Mouse (Mus musculus) ovary, postnatal 36 days (tissue): ENCODE measurements around the gene Adgrl1.

Experiments
- DNase-seq: peaks from one replicate; pipeline ENCODE4 v3.0.0; 2022; ENCODE audit warnings: low spot score, mixed read lengths

Gene Adgrl1

DNA sequence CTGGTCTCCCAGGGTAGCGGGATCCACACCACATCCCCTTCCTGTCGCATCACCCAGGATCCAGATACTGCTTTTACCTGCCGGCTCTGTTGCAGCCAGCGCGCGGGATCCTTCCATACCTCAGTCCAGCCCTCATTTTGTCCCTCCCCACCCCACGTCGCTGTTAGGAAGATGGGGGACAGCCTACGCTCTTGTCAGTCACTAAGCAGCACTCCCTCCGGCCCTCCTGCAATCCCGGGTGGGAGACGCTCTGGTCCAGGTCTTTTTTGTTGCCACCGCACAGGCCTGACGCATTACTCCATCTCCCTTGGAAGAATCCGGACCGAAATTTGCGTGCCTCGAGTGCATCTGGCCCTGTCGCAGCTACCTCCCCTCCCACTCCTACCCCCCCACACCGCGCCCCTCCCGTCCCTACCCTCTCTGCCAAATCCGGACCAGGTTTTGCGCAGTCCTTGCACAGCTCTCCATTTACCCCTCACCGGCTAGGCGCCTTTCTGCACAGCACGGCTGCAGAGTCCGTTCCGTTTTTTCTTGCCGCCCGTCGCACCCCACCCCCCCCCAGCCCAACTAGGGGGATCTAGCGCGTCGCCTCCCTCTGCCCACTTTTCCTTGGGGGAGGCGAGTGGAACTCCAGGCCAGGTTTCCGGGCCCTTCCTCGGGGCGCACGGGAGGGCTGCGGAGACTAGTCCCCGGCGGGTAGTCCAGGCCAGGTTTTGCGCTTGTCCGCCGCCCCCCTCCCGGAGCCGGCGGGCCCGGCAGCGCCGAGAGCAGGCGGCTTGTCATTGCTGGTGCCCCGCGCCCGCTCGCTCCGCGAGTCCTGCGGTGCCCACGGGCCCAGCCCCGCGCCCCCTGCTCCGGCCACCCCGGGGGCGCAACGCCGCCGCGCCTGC, at the start of gene Adgrl1:
Gene Adgrl1, plus strand, starts transcription at position 743 of the 890 bp plus-strand sequence.
- peak; percentile 91 for DNase-seq

DNA sequence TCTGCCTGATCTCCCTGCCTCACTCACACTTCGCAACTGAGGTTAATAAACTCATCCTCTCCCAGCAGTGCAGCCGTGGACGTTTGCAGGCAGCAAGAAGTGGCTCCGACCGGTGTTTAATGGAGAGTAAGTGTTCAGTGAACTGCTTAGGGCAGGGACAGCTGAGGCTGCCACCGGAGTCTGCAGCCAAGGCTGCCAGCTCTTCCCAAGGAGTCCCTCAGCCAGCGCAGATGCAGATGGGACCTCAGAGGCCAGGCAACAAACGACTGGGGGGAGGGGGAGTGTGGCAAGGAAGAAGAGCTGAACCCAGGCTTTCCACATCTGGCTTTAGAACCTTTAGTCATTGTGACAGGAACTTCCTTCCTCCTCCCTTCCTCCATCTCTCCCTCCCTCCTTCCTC, 47.6 kb upstream of the Adgrl1 start:
- DNase-seq, result no peak

DNA sequence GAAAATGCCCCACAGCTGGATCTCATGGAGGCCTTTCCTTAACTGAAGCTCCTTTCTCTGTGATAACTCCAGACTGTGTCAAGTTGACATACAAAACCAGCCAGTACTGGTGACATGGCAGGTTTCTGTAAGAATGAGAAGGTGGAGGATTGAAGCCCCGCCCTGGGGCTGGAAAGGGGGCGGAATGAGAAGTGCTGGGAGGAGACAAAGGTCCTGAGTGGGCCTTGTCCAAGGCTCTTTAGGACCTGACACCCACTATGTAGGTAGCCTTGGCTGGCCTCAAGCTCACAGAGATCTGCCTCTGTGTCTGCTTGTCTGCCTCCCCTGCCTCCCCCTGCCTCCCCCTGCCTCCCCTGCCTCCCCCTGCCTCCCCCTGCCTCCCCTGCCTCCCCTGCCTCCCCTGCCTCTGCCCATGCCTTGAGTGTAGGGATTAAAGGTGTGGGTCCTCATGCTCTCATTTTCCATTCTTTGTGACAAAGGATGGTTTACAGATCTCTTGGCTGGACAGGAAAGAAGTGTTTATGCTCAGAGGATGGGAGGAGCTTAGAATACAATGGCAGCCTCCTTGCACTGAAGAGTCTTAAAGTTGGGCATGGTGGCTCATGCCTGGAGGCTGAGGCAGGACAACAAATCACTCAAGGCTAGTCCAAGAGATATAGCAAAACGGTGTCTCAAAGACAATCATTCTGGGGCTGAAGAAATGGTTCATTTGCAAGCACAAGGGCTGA, 46.4 kb upstream of the Adgrl1 start:
- DNase-seq, result no peak

DNA sequence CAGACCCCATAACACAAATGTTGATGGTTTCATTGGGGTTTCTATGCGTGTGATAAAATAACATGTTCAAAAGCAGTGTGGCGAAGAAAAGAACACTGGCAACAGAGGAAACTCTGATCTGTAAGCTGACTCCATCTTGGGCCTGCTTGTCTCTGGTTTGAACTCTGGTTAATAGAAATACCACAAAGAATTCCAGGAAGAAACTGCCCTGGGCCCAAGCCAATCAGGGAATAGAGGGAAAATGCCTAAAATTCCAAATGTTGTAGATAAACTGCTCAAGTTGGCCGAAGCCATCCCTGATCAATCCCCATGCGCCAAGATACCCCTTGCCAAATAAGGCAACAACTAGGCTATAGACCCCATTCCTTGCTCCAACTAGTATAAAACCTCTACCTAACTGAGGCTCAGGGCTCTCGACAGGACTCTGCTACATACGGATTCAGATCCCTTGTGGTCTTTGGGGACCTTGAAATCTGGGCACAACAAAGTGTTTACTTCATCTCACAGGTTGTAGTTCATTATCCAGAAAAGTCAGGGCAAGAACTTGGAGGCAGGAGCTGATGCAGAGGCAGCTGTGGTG, 43.3 kb upstream of the Adgrl1 start:
- no peak for DNase-seq

DNA sequence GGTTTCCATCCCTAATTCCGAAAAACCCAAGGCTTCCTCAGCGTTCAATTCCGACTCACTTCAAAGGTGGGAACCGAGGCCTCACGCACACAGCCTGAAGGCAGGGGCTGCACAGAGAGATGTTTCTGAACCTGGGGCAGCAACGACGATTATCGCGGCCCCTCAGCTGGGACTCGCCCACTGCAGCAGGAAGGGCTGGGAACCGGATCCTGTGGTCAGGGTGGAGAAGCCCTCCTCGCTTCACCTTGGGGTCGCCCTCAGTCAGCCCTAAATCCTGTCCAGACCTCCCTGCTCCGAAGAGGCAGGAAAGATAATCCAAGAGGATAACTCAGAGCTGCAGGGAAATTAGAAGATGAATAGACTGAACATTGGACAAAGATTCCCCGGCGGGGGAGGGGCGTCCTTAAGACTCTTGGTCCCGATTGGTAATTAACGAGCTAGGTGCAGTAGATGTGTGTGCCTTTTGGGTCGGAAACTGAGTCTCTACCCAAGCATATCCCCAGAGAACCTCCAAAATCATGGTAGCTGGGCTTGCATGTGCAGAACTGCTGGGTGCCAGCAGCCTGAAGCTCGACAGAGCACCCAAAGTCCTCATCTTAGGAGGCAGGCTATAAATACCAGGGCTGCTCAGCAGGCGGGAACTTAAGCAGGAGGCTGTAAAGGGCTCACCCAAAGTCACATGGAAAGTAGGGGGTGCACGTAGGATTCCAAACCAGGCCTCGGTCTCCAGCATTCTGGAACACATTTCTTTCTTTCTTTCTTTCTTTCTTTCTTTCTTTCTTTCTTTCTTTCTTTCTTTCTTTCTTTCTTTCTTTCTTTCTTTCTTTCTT, 37.3 kb upstream of the Adgrl1 start:
- no peak for DNase-seq

DNA sequence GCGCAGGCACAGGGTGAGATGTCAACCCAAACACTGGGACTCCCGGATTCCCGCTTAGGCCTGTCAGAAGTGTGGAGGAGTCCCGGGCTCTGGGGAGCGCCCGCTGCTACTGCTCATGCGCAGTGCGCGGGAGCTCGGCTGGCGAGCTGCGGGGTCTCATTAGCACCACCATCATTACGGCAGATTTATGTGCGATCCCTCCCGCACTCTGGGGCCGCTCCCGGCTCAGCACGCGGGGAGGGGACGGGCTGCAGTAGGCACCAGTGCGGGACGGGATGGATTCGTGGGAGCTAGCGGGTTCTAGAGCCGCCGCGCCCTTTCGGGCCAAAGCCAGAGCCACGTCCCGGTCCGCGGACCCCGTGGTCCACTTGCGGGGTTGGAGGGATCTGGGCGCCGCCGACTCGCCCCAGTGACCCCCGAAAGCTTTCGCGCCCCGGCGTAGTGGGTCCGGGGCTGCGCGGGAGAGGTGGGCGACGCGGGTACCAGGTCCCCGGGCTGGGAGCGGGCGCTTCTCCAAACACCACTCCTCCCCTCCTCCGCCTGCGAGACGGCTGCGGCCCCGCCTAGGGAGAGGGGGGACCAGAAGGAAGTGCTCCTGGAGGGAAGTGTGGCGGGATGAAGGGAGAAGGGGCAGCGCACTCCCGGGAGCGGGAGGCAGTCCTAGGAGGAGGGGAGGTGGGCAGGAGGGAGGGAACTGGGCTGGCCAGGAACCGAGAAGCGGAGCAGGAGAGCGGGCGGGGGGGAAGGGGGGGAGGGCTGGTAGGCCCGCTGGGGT, 24.8 kb upstream of the Adgrl1 start:
- DNase-seq, result peak; percentile 54

- DNase-seq, result peak; percentile 22
Observed at GRCm38 (mm10) chr8:83875656-83876040, 24.3 kb upstream of the Adgrl1 start.

DNA sequence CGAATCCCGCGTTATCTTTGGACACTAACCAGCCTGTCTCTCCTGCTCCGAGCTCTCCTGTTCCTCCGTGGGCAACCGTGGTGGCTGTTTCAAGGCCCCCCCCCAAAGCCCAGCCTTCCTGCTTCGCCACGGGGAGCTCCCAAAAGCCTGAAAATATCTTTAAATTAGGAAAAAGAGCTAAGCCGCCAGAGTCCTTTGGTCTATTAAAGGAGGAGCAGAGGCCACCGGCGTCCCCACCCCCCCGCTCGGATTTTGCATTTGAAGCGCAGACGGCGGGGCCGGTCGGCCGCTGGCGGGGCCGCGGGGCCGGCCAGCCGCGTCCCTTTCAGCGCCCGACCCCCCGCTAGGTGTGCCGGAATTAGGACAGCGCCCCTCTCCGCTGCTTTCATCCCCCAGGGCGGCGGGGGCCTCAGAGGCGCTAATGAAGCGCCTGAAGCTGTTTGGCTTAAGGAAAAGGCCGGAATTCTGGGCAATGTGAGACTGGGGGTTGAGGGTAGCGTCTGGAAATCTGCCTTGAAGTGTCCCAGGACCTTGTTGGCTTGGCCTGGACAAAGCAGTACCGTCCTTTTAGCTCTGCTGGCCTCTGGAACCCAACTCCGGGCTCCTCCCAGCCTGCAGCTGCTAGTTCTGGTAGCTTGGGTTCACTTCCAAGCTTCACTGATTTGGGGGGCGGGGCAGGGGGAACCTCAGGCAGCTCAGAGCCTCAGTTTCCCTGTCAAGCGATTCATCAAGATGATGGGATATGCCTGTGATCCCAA, 23.6 kb upstream of the Adgrl1 start:
- DNase-seq, result no peak

DNA sequence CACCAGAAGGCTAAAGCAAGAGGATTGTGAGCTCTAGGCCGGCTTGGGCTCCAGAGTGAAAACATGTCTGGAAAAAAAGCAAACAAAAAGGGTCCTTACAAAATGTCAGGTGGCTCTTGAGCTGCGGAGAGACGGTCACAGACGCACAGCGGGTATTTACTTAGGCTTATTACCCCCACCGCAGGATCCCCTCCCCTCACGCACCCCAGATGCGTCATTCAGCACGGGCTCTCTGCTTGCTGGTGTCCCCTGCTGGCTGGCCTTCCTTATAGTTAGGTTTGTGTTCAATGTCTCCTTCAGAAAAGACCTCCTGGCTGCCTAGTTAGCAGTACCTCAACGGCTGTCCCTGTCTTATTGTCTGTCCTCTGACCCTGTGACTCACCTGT, 23.1 kb upstream of the Adgrl1 start:
- DNase-seq, result peak; percentile 14

GRCm38 (mm10) chr8:83888409-83888808, 11.5 kb upstream of the Adgrl1 start:
- no peak for DNase-seq

DNA sequence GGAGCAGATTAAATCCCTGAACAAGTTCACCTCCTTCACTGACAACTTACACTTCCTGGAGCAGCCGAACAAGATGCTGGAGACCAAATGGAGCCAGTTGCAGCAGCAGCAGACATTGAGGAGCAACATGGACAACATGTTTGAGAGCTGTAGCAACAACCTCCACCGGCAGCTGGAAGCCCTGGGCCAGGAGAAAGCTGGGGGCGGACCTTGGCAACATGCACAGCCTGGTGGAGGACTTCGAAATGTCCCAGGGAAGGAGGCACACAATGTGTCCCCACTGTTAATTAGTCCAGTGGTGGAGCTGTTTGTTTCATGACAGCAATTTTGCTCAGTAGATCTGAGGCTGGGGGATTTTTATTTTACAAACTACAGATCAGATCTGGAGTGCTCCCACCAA, 7.8 kb upstream of the Adgrl1 start:
- DNase-seq, result no peak

DNA sequence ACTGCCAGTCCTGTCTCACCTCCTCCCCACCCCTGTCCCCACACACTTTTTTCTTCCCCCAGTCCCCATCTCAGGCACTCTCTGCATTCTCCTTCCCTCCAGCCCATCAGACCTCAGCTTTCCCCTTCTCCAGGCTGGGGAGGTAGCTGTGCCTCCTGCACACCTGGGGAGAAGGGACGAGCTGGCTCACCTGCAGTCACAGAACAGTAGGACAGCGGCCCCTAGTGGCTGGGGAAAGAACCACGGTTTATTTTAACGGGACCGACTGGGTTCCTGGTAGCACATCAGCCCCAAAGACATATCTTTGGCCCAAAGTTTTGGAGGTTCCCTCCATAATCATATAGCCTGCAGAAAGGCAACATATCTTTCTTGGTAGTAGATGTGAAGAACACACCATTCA, 6.0 kb upstream of the Adgrl1 start:
- peak; percentile 69 for DNase-seq

DNA sequence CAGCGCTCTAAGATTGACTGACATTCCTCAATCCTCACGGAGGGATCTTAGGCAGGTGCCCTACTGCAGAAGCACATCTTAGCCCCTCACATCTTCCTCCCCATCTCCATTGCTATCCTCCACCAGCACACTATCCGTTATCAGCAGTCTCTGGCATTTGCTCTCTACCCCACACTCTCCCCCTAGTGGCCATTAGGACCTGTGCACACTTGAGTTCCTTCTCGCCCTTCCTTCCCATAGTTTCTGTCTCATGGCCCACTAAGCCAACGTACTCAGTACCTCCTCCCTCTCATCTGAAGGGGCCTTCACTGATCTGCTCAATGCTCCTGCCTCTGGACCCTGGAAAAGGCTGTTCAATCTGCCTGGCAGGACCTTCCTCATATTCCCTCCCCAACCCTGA, 4.0 kb upstream of the Adgrl1 start:
- DNase-seq, result peak; percentile 20

- DNase-seq, result no peak
Observed at GRCm38 (mm10) chr8:83896461-83896860, 3.4 kb upstream of the Adgrl1 start.

GRCm38 (mm10) chr8:83897211-83897610, 2.7 kb upstream of the Adgrl1 start:
- DNase-seq, result peak; percentile 64

- no peak for DNase-seq
Observed at GRCm38 (mm10) chr8:83898456-83898855, 1.4 kb upstream of the Adgrl1 start.

DNA sequence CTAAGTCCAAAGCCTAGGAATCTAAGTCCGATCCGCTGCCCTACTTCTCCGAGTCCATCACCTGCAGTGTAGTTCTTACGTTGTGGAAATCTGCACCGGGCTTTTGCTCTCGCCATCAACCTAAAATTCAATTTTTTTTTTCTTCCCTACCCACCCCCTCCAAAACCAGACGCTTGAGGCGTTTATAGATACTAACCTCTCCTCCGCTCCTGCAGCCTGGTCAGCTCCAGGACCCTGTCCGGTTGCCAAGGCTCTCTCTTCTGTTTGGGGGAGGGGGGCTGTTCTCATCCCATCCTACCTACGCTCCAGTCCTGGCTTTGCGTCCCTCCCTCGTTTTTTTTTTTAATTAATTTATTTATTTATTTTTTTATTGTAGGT, 931 bp upstream of the Adgrl1 start:
- no peak for DNase-seq

- no peak for DNase-seq
Observed at GRCm38 (mm10) chr8:83900266-83900956, 506 bp downstream of the Adgrl1 start.

- no peak for DNase-seq
Observed at GRCm38 (mm10) chr8:83900957-83901270, 1.0 kb downstream of the Adgrl1 start.
